Mouse (Mus musculus) limb, embryonic 13.5 days (tissue): ENCODE measurements around the gene Gpc6. TPM values are rescaled to one million over a fixed set of nuclear protein-coding genes. Genes with fewer than 3 reads are reported as not detected.

ENCODE experiments used
- ATAC-seq: fragments of 200-750 bp; cut with Nextera tagmentation; 2 replicates; pipeline ENCODE4 v1.8.0; 2017; ENCODE audit warnings: low read depth, moderate number of reproducible peaks, moderate TSS enrichment; ENCODE audit not compliant: low FRiP score
- H3K27ac ChIP-seq: fragments of 300-500 bp; sonication (generic); 2 replicates; pipeline ENCODE4 v1.5.1; 2015; ENCODE audit warnings: inconsistent platforms, mild to moderate bottlenecking, moderate library complexity
- H3K27me3 ChIP-seq: fragments of 300-500 bp; sonication (generic); 2 replicates; pipeline ENCODE4 v1.6.1; 2015; ENCODE audit warnings: mild to moderate bottlenecking, inconsistent platforms
- H3K36me3 ChIP-seq: fragments of 300-500 bp; sonication (generic); 2 replicates; pipeline ENCODE4 v1.6.1; 2015; ENCODE audit warnings: inconsistent platforms, mild to moderate bottlenecking, moderate library complexity
- H3K4me1 ChIP-seq: fragments of 300-500 bp; sonication (generic); 2 replicates; pipeline ENCODE4 v1.6.1; 2015; ENCODE audit warnings: inconsistent platforms
- H3K4me2 ChIP-seq: fragments of 300-500 bp; sonication (generic); replicated peaks from 2 replicates; pipeline ENCODE4 v1.6.1; 2015; ENCODE audit warnings: inconsistent platforms, mild to moderate bottlenecking, moderate library complexity
- H3K4me3 ChIP-seq: fragments of 300-500 bp; sonication (generic); 2 replicates; pipeline ENCODE4 v1.5.1; 2015; ENCODE audit warnings: moderate library complexity, mild to moderate bottlenecking, inconsistent platforms
- H3K9ac ChIP-seq: fragments of 300-500 bp; sonication (generic); 2 replicates; pipeline ENCODE4 v1.6.1; 2015; ENCODE audit warnings: mild to moderate bottlenecking, inconsistent platforms
- H3K9me3 ChIP-seq: fragments of 300-500 bp; sonication (generic); 2 replicates; pipeline ENCODE4 v1.6.1; 2016; ENCODE audit warnings: inconsistent platforms
- WGBS: fragments of 180-500 bp; shearing (Covaris S2); methylation state at CpG from one replicate; pipeline ENCODE4 v1.1.7; 2015; 5-methylcytosine and 5-hydroxymethylcytosine counted together
- polyA plus RNA-seq: library from polyadenylated mRNA; unstranded; fragments of >200 nt; fragmentation: Nextera tagmentation; extraction: Ambion mirVana; gene quantifications from 2 replicates; pipeline ENCODE4 v1.2.1, GENCODE M21; 2015

The Gpc6 gene
- polyA plus RNA-seq, 1 experiment from 2014 or later = 59.6 TPM

GRCm38 (mm10) chr14:117919612-117920011 lies 994.5 kb downstream of the Gpc6 start:
- Histone ChIP-seq H3K4me2 (no peak overlapping the region), H3K9me3 (no peaks in the 10 kb centered on the region), H3K27me3 (peaks cover 6% of the 10 kb centered on the region; the same call in 1 of the 2 replicates), H3K9ac (no peak overlapping the region), H3K27ac (no peak overlapping the region), H3K4me3 (no peak overlapping the region), H3K4me1 (peaks cover 30% of the 10 kb centered on the region), H3K36me3 (no peaks in the 10 kb centered on the region)
- WGBS = 96% methylated on average over 5 of the region's 5 CpGs
- no peak for ATAC-seq

DNA sequence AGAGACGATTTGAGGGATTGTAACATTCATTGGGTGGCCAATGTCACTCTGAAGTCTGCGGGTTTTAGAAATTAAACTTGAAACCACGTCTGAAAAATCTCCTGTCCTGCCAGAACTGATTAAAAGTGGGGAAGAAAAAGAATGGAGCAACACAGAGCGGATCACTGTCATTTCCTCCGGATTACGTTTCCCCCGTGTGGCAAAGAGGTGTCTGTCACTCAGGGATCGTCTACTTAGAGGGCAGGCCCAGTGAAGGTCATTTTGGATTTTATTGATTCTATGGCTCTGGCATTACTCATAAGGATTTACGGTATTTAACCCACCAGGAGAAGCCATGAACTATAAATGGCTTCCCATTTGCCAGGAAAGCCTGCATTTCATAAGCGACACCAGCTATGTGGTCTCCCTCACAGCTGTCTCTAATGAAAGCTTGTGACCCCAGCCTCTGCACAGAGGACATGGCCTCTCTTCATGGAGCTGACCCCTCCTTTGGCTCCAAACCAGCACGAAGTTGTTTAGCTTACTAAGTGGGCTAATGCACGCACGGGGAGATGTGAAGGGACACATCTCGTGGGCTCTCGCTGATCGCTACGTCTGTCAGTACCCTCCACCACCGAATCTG lies 996.4 kb downstream of the Gpc6 start:
- peak overlapping the region; percentile 50 for H3K4me2 ChIP-seq
- ATAC-seq = peak; percentile 41; the same call in 1 of the 2 replicates

GRCm38 (mm10) chr14:117923667-117924066 lies 998.6 kb downstream of the Gpc6 start:
- Histone ChIP-seq H3K4me2 (no peak overlapping the region), H3K36me3 (no peaks in the 10 kb centered on the region), H3K4me3 (no peak overlapping the region), H3K27me3 (peaks cover 20% of the 10 kb centered on the region), H3K27ac (no peak overlapping the region), H3K9ac (no peak overlapping the region), H3K4me1 (peaks cover 32% of the 10 kb centered on the region), H3K9me3 (no peaks in the 10 kb centered on the region)
- ATAC-seq = no peak
- 63% methylated on average over 8 of the region's 8 CpGs for WGBS

More for the DNA sequence above, 996.4 kb downstream of the Gpc6 start:
- no peaks in the 10 kb centered on the region for H3K36me3 ChIP-seq
- no peak overlapping the region for H3K9ac ChIP-seq
- WGBS = 25% methylated on average over 18 of the region's 18 CpGs
- no peak overlapping the region for H3K27ac ChIP-seq
- no peaks in the 10 kb centered on the region for H3K9me3 ChIP-seq
- H3K27me3 ChIP-seq = peaks cover 12% of the 10 kb centered on the region; the same call in 1 of the 2 replicates
- H3K4me1 ChIP-seq = peaks cover 29% of the 10 kb centered on the region
- H3K4me3 ChIP-seq = no peak overlapping the region

GRCm38 (mm10) chr14:117930105-117930847 lies 1005.2 kb downstream of the Gpc6 start:
- Histone ChIP-seq H3K4me3 (no peak overlapping the region), H3K27me3 (peaks cover 25% of the 10 kb centered on the region), H3K9me3 (no peaks in the 10 kb centered on the region), H3K4me1 (peaks cover 34% of the 10 kb centered on the region), H3K36me3 (no peaks in the 10 kb centered on the region), H3K9ac (no peak overlapping the region), H3K27ac (peak overlapping the region; percentile 28; the same call in 1 of the 2 replicates), H3K4me2 (no peak overlapping the region)
- 16% methylated on average over 13 of the region's 13 CpGs for WGBS
- peak; percentile 29; the same call in 1 of the 2 replicates for ATAC-seq

GRCm38 (mm10) chr14:117930848-117931816 lies 1006.0 kb downstream of the Gpc6 start:
- Histone ChIP-seq H3K27me3 (peaks cover 20% of the 10 kb centered on the region), H3K4me1 (peaks cover 34% of the 10 kb centered on the region), H3K9ac (no peak overlapping the region), H3K4me2 (no peak overlapping the region), H3K27ac (peak overlapping the region; percentile 28; the same call in 1 of the 2 replicates), H3K4me3 (no peak overlapping the region), H3K9me3 (no peaks in the 10 kb centered on the region), H3K36me3 (no peaks in the 10 kb centered on the region)
- WGBS = 66% methylated on average over 15 of the region's 16 CpGs
- ATAC-seq = no peak

- no peak overlapping the region for H3K4me3 ChIP-seq
- H3K4me1 ChIP-seq = peaks cover 42% of the 10 kb centered on the region
- H3K27me3 ChIP-seq = peaks cover 15% of the 10 kb centered on the region; the same call in 1 of the 2 replicates
- H3K9me3 ChIP-seq = no peaks in the 10 kb centered on the region
- H3K27ac ChIP-seq = no peak overlapping the region
- no peak overlapping the region for H3K4me2 ChIP-seq
- no peak for ATAC-seq
- WGBS = 96% methylated on average over 17 of the region's 17 CpGs
- no peak overlapping the region for H3K9ac ChIP-seq
- H3K36me3 ChIP-seq = no peaks in the 10 kb centered on the region
Measured at GRCm38 (mm10) chr14:117932163-117932851, 1007.2 kb downstream of the Gpc6 start.

DNA sequence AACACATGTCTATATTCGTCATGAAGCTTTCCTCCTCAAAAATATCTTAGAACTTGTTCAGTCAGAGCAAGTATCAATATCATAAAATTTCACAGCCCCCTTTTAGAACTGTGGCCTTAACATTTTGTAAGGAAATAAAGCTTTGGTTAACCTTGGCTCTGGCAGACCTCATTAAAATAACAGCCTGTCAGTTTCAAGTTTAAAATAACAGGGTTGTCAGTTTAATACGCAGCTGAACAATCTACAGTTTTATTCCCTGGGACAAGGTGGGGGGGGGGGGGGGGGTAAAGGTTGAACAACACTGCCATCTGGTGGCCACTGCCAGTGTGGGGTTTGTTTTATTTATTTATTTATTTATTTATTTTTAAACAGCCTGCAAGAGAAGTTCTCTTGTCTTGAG lies 1013.4 kb downstream of the Gpc6 start:
- Histone ChIP-seq H3K9me3 (no peaks in the 10 kb centered on the region), H3K9ac (no peak overlapping the region), H3K36me3 (no peaks in the 10 kb centered on the region), H3K4me1 (peaks cover 15% of the 10 kb centered on the region), H3K4me2 (no peak overlapping the region), H3K4me3 (no peak overlapping the region), H3K27me3 (no peaks in the 10 kb centered on the region; the same call in 1 of the 2 replicates), H3K27ac (no peak overlapping the region)
- 5% methylated on average over 2 of the region's 2 CpGs for WGBS
- peak; percentile 79 for ATAC-seq

DNA sequence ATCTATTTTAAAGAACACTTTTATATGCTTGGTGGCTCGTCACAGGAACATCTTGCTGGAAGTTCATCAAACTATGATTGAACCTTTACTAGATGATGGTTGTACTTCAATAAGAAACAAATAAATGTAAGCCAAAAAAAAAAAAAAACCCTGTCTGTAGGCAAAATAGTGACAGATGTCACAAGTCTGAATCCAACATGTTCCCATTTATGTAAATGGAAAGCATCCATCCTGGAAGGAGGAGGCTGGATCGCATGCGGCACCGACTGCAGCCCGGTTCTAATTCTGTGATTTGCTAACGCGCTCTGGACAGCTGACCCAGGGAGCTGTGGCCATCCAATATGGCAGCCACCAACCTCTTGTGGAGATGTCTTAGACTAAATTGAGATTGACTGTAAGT lies 1014.4 kb downstream of the Gpc6 start:
- Histone ChIP-seq H3K36me3 (no peaks in the 10 kb centered on the region), H3K9me3 (no peaks in the 10 kb centered on the region), H3K27ac (no peak overlapping the region), H3K4me2 (no peak overlapping the region), H3K9ac (no peak overlapping the region), H3K27me3 (no peaks in the 10 kb centered on the region; the same call in 1 of the 2 replicates), H3K4me1 (peaks cover 15% of the 10 kb centered on the region), H3K4me3 (no peak overlapping the region)
- WGBS = 88% methylated on average over 7 of the region's 7 CpGs
- ATAC-seq = no peak

DNA sequence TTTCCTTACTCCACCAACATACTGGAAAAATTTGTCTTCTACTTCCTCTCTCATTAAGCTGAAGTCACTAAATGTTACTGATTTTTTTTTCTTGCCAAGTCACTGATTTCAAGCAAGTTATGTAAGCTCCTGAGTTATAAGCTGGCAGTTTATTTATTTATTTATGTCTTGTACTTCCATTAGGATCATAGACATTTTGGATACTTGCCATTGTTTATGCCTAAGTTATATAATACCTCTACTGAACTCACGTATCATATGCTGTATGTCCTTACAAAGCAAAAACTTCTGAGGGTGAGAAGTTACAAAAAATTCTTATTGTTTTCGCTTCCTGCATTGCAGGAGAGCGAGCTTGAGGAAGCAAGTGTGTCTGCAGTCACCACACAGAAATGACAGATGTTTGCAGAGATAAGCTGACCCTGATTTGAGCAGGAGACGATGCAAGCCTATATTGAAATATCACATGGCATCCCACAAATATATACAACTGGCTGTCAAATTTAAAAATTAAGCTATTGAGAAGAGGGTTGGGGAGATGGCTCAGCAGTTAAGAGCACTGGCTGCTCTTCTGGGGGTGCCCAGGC lies 1020.9 kb downstream of the Gpc6 start:
- Histone ChIP-seq H3K4me1 (no peaks in the 10 kb centered on the region), H3K36me3 (no peaks in the 10 kb centered on the region), H3K9me3 (no peaks in the 10 kb centered on the region), H3K9ac (no peak overlapping the region), H3K27me3 (no peaks in the 10 kb centered on the region), H3K4me2 (no peak overlapping the region), H3K27ac (no peak overlapping the region), H3K4me3 (no peak overlapping the region)
- no peak for ATAC-seq
- 88% methylated on average over 4 of the region's 4 CpGs for WGBS

DNA sequence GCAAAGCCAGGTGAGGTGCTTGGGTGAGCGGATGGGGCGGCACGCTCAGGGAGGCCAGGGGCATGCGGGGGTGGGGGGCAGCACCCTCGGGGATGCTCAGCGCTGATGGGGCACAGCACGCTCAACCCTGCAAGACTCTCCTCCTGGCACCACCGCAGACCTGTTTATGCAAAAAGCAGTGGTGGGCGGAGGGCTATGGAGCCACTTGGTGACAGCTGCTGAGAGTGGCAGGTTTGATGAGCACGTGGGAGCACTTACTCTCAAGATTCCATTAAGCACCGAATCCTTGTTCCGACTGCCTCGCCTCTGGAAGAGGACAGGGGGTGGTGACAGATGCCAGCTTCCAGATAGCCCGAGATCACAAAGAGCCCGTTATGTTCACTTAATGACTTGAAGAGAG lies 1026.2 kb downstream of the Gpc6 start:
- Histone ChIP-seq H3K4me2 (no peak overlapping the region), H3K27me3 (no peaks in the 10 kb centered on the region), H3K27ac (no peak overlapping the region), H3K4me3 (no peak overlapping the region), H3K4me1 (no peaks in the 10 kb centered on the region), H3K9me3 (no peaks in the 10 kb centered on the region), H3K36me3 (no peaks in the 10 kb centered on the region), H3K9ac (no peak overlapping the region)
- 73% methylated on average over 15 of the region's 15 CpGs for WGBS
- ATAC-seq = no peak

DNA sequence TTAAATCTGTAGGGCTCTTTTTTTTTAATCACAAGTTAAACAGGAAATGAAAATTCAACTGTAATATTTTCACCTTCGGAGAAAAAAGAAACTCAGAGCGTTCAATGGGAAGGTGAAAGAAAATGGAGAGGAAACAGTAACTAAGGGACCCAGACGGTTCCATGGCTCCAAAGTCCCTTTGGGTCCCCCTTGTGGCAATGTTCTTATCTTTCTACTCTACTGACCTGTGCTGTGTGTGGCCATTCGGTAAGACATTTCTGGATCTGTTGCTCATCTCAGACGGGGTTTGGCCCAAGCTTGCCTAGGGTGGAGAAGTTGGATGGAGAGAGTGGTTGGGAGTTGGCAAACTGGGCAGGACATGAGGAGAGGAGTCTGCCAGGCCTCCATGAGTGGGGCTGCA lies 1026.6 kb downstream of the Gpc6 start:
- whole genome bisulfite sequencing = 48% methylated on average over 5 of the region's 5 CpGs
- ATAC-seq = no peak

More for the DNA sequence above, 1026.6 kb downstream of the Gpc6 start:
- Histone ChIP-seq H3K27ac (no peak overlapping the region), H3K4me3 (no peak overlapping the region), H3K36me3 (no peaks in the 10 kb centered on the region), H3K27me3 (no peaks in the 10 kb centered on the region), H3K9ac (no peak overlapping the region), H3K9me3 (no peaks in the 10 kb centered on the region), H3K4me1 (no peaks in the 10 kb centered on the region), H3K4me2 (no peak overlapping the region)
